Mouse (Mus musculus) hindbrain, embryonic 16.5 days (tissue): ENCODE results near the gene Gm35315. TPM values are rescaled to one million over a fixed set of nuclear protein-coding genes. Genes with fewer than 3 reads are reported as not detected.
A peak's percentile ranks its signal among the peaks of the same experiment; 100 is the strongest.

Source experiments
- ATAC-seq: fragments of 200-750 bp; cut with Nextera tagmentation; 2 replicates; pipeline ENCODE4 v1.8.0; 2017; ENCODE audit warnings: moderate TSS enrichment, moderate library complexity
- H3K27ac ChIP-seq: fragments of 300-500 bp; sonication (generic); 2 replicates; pipeline ENCODE4 v1.5.1; 2014; ENCODE audit warnings: low read depth, mild to moderate bottlenecking, control low read depth, low read length, moderate library complexity
- H3K27me3 ChIP-seq: fragments of 300-500 bp; sonication (generic); replicated peaks from 2 replicates; pipeline ENCODE4 v1.6.1; 2014; ENCODE audit warnings: low read length; ENCODE audit not compliant: control insufficient read depth, insufficient read depth
- H3K36me3 ChIP-seq: fragments of 300-500 bp; sonication (generic); 2 replicates; pipeline ENCODE4 v1.6.1; 2014; ENCODE audit warnings: mild to moderate bottlenecking, low read length, moderate library complexity, mixed read lengths; ENCODE audit not compliant: control insufficient read depth, insufficient read depth
- H3K4me1 ChIP-seq: fragments of 300-500 bp; sonication (generic); 2 replicates; pipeline ENCODE4 v1.6.1; 2014; ENCODE audit warnings: low read depth, low read length; ENCODE audit not compliant: control insufficient read depth, insufficient read depth
- H3K4me2 ChIP-seq: fragments of 300-500 bp; sonication (generic); 2 replicates; pipeline ENCODE4 v1.6.1; 2014; ENCODE audit warnings: mild to moderate bottlenecking, low read length, control low read depth, moderate library complexity
- H3K4me3 ChIP-seq: fragments of 300-500 bp; sonication (generic); 2 replicates; pipeline ENCODE4 v1.5.1; 2014; ENCODE audit warnings: mild to moderate bottlenecking, low read length, control low read depth, moderate library complexity
- H3K9ac ChIP-seq: fragments of 300-500 bp; sonication (generic); 2 replicates; pipeline ENCODE4 v1.6.1; 2014; ENCODE audit warnings: low read depth, mild to moderate bottlenecking, control low read depth, low read length, moderate library complexity
- H3K9me3 ChIP-seq: fragments of 300-500 bp; sonication (generic); 2 replicates; pipeline ENCODE4 v1.6.1; 2014; ENCODE audit warnings: mild to moderate bottlenecking, low read length, moderate library complexity; ENCODE audit not compliant: control insufficient read depth
- WGBS: fragments of 180-500 bp; shearing (Covaris S2); extraction: QIAGEN DNeasy Blood & Tissue Kit; methylation state at CpG from one replicate; pipeline ENCODE4 v1.1.7; 2014; 5-methylcytosine and 5-hydroxymethylcytosine counted together
- polyA plus RNA-seq: library from polyadenylated mRNA; unstranded; fragments of >200 nt; fragmentation: Nextera tagmentation; extraction: Ambion mirVana; gene quantifications from 2 replicates; pipeline ENCODE4 v1.2.1, GENCODE M21; 2015

The Gm35315 gene
- polyA plus RNA-seq, 1 experiment from 2014 or later: 0.71 TPM

DNA sequence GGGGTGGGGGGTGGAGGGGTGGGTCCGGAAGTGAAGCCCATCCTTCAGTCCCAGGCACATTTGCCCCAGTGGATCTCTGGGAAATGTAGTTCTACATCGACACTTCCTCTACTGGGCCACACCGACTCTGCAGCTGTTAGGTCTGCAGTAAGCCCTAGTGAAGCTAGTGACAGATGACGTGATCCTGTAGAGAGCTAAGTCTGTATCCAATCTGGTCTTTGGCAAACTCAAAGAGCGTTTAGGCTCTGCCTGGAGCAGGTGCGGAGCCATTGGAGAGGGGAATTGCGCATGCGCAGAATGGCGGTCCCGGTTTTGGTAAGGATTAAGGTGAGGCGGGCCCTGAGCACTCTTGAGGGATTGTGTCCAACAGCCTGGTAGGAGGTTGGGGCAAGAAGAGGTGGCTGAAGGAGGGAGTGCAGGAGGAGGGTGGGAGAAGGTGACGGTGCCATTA lies 15.8 kb upstream of the Gm35315 start, which contains the start of gene Zfp605:
TSS of gene Zfp605 (plus strand) at position 102 of the 451 bp plus-strand sequence.
- H3K4me1 ChIP-seq: peaks cover 13% of the 10 kb centered on the region
- peak within 1 kb of the TSS; percentile 73 for H3K4me3 ChIP-seq
- under 1% methylated on average over 12 of the region's 12 CpGs for WGBS
- H3K27ac ChIP-seq: peak within 1 kb of the TSS; percentile 91
- peaks cover 31% of the 10 kb centered on the region for H3K36me3 ChIP-seq
- H3K27me3 ChIP-seq: no peaks in the 10 kb centered on the region
- H3K4me2 ChIP-seq: peak within 1 kb of the TSS; percentile 79
- ATAC-seq: peak; percentile 74
- no peaks in the 10 kb centered on the region for H3K9me3 ChIP-seq
- peak within 1 kb of the TSS; percentile 85 for H3K9ac ChIP-seq

DNA sequence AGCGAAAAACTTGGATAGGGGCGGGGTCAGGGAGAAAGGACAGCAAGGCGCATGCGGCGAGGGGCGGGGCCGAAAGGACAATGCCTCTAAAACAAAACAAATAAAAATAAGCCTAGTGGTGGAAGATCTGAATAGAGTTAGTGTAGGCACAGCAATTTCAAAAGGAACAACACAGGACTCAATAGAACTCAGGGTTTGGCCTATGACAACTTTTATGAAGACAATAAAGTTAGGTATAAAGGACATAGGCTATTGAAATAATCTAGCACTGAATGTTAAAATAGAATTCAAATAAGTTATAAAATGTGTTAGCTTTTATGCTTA lies 14.0 kb upstream of the Gm35315 start:
- H3K9me3 ChIP-seq: no peaks in the 10 kb centered on the region; the same call in 1 of the 2 replicates
- peak overlapping the region; percentile 98; the same call in 1 of the 2 replicates for H3K27ac ChIP-seq
- no peaks in the 10 kb centered on the region for H3K27me3 ChIP-seq
- ATAC-seq: no peak
- H3K4me2 ChIP-seq: peak overlapping the region; percentile 94
- peaks cover 37% of the 10 kb centered on the region for H3K36me3 ChIP-seq
- H3K9ac ChIP-seq: no peak overlapping the region; the same call in 1 of the 2 replicates
- H3K4me1 ChIP-seq: peaks cover 13% of the 10 kb centered on the region
- under 1% methylated on average over 7 of the region's 7 CpGs for WGBS
- peak overlapping the region; percentile 75 for H3K4me3 ChIP-seq

DNA sequence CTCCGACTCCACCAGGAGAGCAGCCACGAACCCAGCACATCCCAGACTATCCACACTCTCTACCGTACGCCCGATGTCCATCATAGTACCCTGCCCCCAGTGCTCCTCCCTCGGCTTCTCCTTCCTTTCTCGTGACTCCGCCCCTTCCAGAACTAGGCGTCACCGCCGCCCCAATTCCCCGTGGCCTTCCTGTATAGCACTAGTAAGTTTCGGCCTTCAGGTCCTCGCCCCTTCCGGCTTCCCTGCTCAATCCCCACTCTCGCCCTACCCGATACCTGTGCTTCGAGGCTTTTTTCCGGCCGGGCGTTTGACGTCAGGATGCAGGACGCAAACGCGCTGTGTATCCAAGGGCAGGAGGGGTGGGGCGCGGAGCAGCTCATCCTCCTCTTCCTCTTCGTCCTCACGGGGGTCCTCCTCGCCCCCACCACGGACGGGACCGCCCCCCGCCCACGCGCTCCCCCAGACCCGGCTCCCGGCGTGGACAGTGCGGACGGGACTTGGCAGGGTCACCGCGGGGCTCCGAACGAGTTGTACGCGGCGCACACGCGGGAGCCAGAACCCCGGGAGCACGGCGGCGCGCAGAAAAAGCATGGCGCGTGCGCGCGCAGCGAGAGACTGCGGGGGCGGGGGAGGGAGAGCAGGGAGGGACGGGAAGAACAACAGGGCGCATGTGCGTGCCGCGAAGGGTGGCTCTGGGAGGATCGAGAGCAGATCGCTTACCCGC lies 13.5 kb upstream of the Gm35315 start, which contains the start of gene Gtpbp6:
TSS of gene Gtpbp6 (minus strand) at position 617 of the 724 bp plus-strand sequence.
- under 1% methylated on average over 70 of the region's 71 CpGs for WGBS
- Histone ChIP-seq H3K9me3 (no peaks in the 10 kb centered on the region; the same call in 1 of the 2 replicates), H3K4me2 (peak within 1 kb of the TSS; percentile 94), H3K4me1 (peaks cover 13% of the 10 kb centered on the region), H3K27me3 (no peaks in the 10 kb centered on the region), H3K4me3 (peak within 1 kb of the TSS; percentile 75), H3K36me3 (peaks cover 32% of the 10 kb centered on the region), H3K27ac (peak within 1 kb of the TSS; percentile 98), H3K9ac (peak within 1 kb of the TSS; percentile 85)
- peak; percentile 80 for ATAC-seq

DNA sequence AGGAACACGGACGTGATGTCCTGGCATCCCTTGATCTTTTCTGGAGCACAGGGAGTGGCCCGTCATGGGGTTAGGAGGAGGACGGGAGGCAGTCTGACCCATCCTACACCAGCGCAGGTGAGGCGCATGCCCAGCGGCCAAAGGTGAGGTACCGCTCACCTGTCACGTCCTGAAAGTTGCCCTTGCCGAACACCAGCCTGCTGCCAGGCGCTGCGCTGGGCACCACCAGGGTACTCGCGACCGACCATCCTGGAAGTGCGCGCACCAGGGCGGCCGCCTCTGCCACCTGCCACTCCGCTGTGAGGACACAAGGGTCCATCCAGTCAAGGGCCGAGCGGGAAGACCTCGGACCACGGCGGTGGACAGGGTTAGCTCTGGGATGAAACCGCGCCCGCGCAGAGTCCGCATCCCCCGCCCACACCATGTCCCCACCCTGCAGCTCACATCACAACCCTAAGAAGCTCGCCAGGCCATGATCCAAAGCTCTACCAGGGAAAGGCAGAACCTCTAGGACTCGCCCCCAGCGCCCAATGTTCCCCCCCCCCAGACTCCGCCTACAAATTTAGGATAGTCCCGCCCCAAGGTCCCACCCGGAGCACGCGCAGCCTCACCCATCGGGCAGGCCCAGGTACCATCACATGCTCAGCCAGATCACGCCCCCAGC lies 12.8 kb upstream of the Gm35315 start:
- ATAC-seq: peak; percentile 21; the same call in 1 of the 2 replicates
- Histone ChIP-seq H3K27ac (peak overlapping the region; percentile 98), H3K27me3 (no peaks in the 10 kb centered on the region), H3K4me3 (peak overlapping the region; percentile 75), H3K9ac (peak overlapping the region; percentile 85), H3K4me2 (peak overlapping the region; percentile 94), H3K9me3 (no peaks in the 10 kb centered on the region; the same call in 1 of the 2 replicates), H3K36me3 (peaks cover 31% of the 10 kb centered on the region), H3K4me1 (peaks cover 14% of the 10 kb centered on the region)
- WGBS: 16% methylated on average over 40 of the region's 41 CpGs

DNA sequence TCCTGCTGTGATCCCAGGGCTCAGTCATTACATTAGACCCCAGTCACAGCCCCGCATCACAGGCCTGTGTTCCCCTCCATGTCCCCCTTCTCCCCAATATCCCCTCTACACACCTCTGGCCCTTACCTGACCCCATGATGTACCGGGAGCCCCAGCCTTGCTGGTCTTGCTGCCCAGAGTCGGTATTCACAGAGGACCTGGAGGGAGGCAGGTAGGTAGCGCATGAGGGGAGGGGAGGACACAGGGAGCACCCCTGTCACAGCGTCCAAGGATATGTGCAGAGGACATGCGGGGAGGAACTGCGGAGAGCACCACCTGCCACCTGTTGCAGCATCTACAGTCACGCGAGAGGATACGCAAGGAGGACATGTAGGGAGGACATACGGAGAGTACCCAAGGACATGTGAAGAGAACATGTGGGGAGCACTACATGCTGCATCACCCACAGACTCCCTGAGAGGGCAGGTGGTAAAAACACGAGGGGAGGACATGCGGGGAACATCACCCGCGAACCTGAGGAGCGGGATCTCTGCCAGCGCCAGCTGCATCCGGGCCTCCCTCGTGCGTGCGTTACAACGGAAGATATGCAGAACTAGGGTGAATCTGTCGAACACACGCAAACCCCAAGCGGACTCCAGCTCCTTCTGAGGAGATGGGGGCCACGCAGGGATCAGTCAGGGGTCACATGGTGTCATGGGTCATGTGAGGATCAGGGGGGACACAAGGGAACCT lies 12.1 kb upstream of the Gm35315 start:
- Histone ChIP-seq H3K27ac (no peak overlapping the region), H3K4me2 (peak overlapping the region; percentile 94), H3K4me3 (peak overlapping the region; percentile 75), H3K27me3 (no peaks in the 10 kb centered on the region), H3K4me1 (peaks cover 21% of the 10 kb centered on the region), H3K36me3 (peaks cover 28% of the 10 kb centered on the region), H3K9me3 (no peaks in the 10 kb centered on the region; the same call in 1 of the 2 replicates), H3K9ac (peak overlapping the region; percentile 85; the same call in 1 of the 2 replicates)
- 95% methylated on average over 26 of the region's 26 CpGs for WGBS
- ATAC-seq: no peak

DNA sequence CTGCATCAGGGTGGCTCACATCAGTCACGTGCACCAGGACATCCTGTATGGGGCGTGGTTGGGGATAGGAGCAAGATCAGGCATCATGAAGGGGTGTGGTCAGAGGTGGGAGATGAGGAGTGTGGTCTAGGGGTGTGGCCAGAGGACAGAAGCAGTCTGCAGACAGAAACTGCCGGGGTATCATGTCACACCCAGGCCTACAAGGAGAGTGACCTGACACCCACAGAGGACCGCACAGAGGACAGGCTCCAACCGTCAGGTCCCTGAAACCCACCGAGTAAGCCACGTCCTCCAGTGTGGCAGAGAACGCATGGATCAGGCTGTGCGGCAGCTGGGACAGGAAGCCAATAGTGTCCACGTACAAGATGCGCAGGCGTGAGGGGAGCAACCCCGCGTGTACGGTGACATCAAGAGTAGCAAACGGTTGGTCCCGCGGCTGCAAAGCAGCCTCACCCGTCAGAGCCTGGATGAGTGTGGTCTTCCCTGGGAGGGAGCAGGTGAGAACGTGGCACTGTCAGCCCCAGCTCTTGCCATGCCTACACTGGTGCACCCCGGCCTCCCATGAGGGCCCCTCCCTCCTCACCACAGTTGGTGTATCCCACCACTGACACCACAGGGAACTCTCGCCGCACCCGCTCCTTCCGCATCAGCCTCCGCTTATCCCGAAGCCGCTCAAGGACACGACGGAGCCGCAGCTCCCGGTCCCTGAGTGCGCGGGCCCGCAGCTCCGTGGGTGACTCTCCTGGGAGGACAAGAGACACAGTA lies 10.6 kb upstream of the Gm35315 start:
- no peak overlapping the region for H3K27ac ChIP-seq
- H3K27me3 ChIP-seq: no peaks in the 10 kb centered on the region
- peaks cover 29% of the 10 kb centered on the region for H3K4me1 ChIP-seq
- ATAC-seq: no peak
- 96% methylated on average over 36 of the region's 36 CpGs for WGBS
- no peak overlapping the region for H3K4me2 ChIP-seq
- H3K4me3 ChIP-seq: no peak overlapping the region
- H3K9ac ChIP-seq: no peak overlapping the region
- peaks cover 28% of the 10 kb centered on the region for H3K36me3 ChIP-seq
- H3K9me3 ChIP-seq: no peaks in the 10 kb centered on the region; the same call in 1 of the 2 replicates

DNA sequence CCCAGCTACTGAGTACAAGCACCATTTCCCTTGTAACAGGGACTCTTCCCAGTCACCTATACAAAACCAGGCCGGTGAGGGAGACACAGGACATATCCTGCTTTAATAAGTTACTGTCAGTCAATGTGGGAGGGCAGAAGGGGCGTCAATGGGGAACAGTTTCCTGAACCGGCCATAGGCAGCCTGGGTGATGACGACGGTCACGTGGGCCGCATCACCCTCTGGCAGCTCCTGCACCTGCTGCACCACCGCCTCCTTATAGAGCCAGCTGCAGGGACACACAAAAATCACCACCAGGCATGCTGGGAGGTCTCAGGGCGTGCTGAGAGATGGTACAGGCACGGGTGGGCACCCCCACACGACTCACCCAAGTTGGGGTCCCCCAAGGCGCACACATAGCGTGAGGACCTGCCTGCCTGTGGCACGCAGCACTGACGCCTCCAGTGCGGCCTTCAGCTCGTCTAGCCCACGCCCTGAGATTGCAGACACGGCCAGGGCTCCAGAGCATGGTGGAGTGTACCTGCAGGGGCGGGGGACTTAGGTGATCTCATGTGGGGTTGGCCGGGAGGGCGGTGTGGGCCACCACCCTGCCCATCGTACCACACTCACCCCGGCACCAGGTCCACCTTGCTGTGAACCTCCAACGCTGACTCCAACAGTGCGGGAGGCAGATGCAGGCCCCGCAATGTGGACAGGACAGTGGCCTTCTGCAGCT lies 9.8 kb upstream of the Gm35315 start:
- 94% methylated on average over 27 of the region's 27 CpGs for WGBS
- H3K4me2 ChIP-seq: no peak overlapping the region
- no peak for ATAC-seq

More for the DNA sequence above, 9.8 kb upstream of the Gm35315 start:
- Histone ChIP-seq H3K27me3 (no peaks in the 10 kb centered on the region), H3K4me3 (no peak overlapping the region), H3K9me3 (no peaks in the 10 kb centered on the region; the same call in 1 of the 2 replicates), H3K9ac (no peak overlapping the region), H3K4me1 (peaks cover 29% of the 10 kb centered on the region), H3K27ac (no peak overlapping the region), H3K36me3 (peaks cover 28% of the 10 kb centered on the region)
